Mouse (Mus musculus): Measurements from ENCODE around the gene E130114P18Rik.

DNA sequence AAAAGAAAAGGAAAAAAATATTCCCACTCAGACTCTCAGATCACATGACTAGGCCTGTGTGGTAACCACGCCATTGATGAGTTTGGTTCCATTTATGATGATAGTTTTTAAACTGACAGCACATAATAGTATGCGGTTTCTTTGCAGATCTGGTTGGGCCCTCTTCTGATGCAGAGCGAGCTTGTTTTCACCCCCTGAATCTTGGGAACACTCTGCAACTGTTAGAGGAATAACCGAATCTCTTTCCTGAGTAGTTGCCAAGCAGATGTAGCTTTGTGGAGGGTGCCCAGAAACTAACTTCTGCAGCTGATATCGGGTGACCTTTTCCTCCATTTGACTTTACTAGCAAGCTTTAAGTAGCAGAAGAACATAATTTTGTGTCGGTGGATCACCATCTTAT is 45.6 kb upstream of the E130114P18Rik start:
- TF ChIP-seq CTCF (IDR thresholded peaks at IDR 0.05; ENCODE audit: borderline replicate concordance, extremely low read depth, insufficient read depth, insufficient read length) (no peak), POLR2A (IDR thresholded peaks at IDR 0.05; ENCODE audit: borderline replicate concordance, extremely low read depth, insufficient read depth, insufficient read length, poor library complexity, severe bottlenecking) (no peak)
